Mouse (Mus musculus): ENCODE results near the gene Ankrd36.

- TF ChIP-seq CTCF (IDR thresholded peaks at IDR 0.05; ENCODE audit: insufficient read depth, low read depth, low read length) (no peak), POLR2A (IDR thresholded peaks at IDR 0.05; ENCODE audit: insufficient read depth, low read depth, low read length) (no peak)
These were observed 55.6 kb downstream of the Ankrd36 start for GRCm38 (mm10) chr11:5625101-5625500.
